In genomic region chr11:57475119-57475518, GRCm38 (mm10) we compare ENCODE assay signal across 8 mouse cellular contexts. TPM values are rescaled to one million over a fixed set of nuclear protein-coding genes. Genes with fewer than 3 reads are reported as not detected.
DNase-seq lines count a peak whose midpoint lies in the region; ATAC-seq and TF ChIP-seq lines count a peak whose summit lies in the region.

No protein-coding gene starts in this region.

- intact Hi-C loops in left cerebral cortex, postnatal 10 days (cut with DNase I): loop anchor here (2.0 to 5.0 kb wide), 2 partner anchors 304 to 457 kb away; no protein-coding TSS in a partner anchor

- TF ChIP-seq CTCF in CH12.LX (conservative IDR thresholded peaks at IDR 0.05 in 1 of 2, IDR thresholded peaks at IDR 0.05 in 1 of 2; ENCODE audit: low read depth in 2 of 2, low read length in 2 of 2): peak; percentile 46 to 87; a peak in 3 of 4 replicates

- 49% methylated on average over 6 of the region's 6 CpGs for WGBS in intestine, embryonic 14.5 days
- WGBS in intestine, embryonic 15.5 days: 46% methylated on average over 6 of the region's 6 CpGs
- WGBS in neural tube, embryonic 11.5 days: 58% methylated on average over 6 of the region's 6 CpGs

- peaks cover 5% of the 10 kb centered on the region; the same call in 1 of the 2 replicates for H3K36me3 ChIP-seq in intestine, embryonic 14.5 days (ENCODE audit: control insufficient read depth, insufficient read depth, low read length)
- no peaks in the 10 kb centered on the region for H3K36me3 ChIP-seq in intestine, embryonic 15.5 days
- H3K36me3 ChIP-seq in CH12.LX (replicated peaks in 1 of 2; ENCODE audit: control insufficient read depth in 1 of 2, insufficient read depth in 1 of 2, low read length in 1 of 2): peaks cover 5 to 11% of the 10 kb centered on the region in 2 experiments
- H3K36me3 ChIP-seq in neural tube, embryonic 11.5 days (ENCODE audit: control insufficient read depth, insufficient read depth, low read length): no peaks in the 10 kb centered on the region

- H3K27ac ChIP-seq in intestine, embryonic 14.5 days (ENCODE audit: low read depth): no peak overlapping the region
- no peak overlapping the region for H3K27ac ChIP-seq in intestine, embryonic 15.5 days
- H3K27ac ChIP-seq in CH12.LX (ENCODE audit: insufficient read depth, low read depth): no peak overlapping the region
- no peak overlapping the region for H3K27ac ChIP-seq in neural tube, embryonic 11.5 days (ENCODE audit: low read depth, low read length)

- dilution Hi-C loops in CH12.LX (cut with MboI; ENCODE audit: extremely low pct_ligation_motif_present, extremely low pct_unique_long_range_greater_than_20kb, low sequenced_read_pairs): no loop called here

- no peak for TF ChIP-seq EP300 in CH12.LX (IDR thresholded peaks at IDR 0.05; ENCODE audit: low read length)

- peak; percentile 64 for DNase-seq in intestine, embryonic 14.5 days (ENCODE audit: low spot score)
- DNase-seq in CH12.LX (ENCODE audit: extremely low read depth): peak; percentile 37
- peak; percentile 11 for DNase-seq in Muller cell, postnatal 12 days (ENCODE audit: inconsistent ontology term)
- peak; percentile 74 for DNase-seq in embryo, embryonic 10.5 days (ENCODE audit: low spot score)
- DNase-seq in left cerebral cortex, postnatal 10 days (ENCODE audit: extremely low spot score in 1 of 2, low spot score in 2 of 2): peak; percentile 44 to 61
- peak; percentile 49 for DNase-seq in neural tube, embryonic 11.5 days (ENCODE audit: low spot score)

- H3K79me2 ChIP-seq in CH12.LX (replicated peaks; ENCODE audit: control insufficient read depth, extremely low read depth, insufficient read depth, poor library complexity, severe bottlenecking): no peaks in the 10 kb centered on the region

- no peak overlapping the region for H3K4me2 ChIP-seq in intestine, embryonic 14.5 days (ENCODE audit: low read length)
- no peak overlapping the region for H3K4me2 ChIP-seq in intestine, embryonic 15.5 days (replicated peaks)
- H3K4me2 ChIP-seq in CH12.LX (ENCODE audit: insufficient read depth, low read depth, poor library complexity, severe bottlenecking): no peak overlapping the region
- H3K4me2 ChIP-seq in neural tube, embryonic 11.5 days (ENCODE audit: low read depth): no peak overlapping the region

- no peaks in the 10 kb centered on the region for H3K4me1 ChIP-seq in intestine, embryonic 14.5 days (replicated peaks; ENCODE audit: control insufficient read depth, insufficient read depth, low read length)
- H3K4me1 ChIP-seq in intestine, embryonic 15.5 days (replicated peaks): no peaks in the 10 kb centered on the region
- no peaks in the 10 kb centered on the region for H3K4me1 ChIP-seq in CH12.LX (ENCODE audit: control insufficient read depth in 1 of 2, insufficient read depth in 2 of 2)
- H3K4me1 ChIP-seq in neural tube, embryonic 11.5 days (ENCODE audit: control insufficient read depth, insufficient read depth, low read length): no peaks in the 10 kb centered on the region

- no peaks in the 10 kb centered on the region for H3K9me3 ChIP-seq in intestine, embryonic 14.5 days (ENCODE audit: control insufficient read depth, low read length)
- H3K9me3 ChIP-seq in intestine, embryonic 15.5 days: no peaks in the 10 kb centered on the region
- no peaks in the 10 kb centered on the region for H3K9me3 ChIP-seq in CH12.LX (replicated peaks; ENCODE audit: low read length)
- H3K9me3 ChIP-seq in neural tube, embryonic 11.5 days (ENCODE audit: control insufficient read depth, low read length): no peaks in the 10 kb centered on the region

- no peak for ATAC-seq in intestine, embryonic 14.5 days (replicated peaks; ENCODE audit: low FRiP score, low TSS enrichment, low read depth)
- no peak for ATAC-seq in intestine, embryonic 15.5 days
- ATAC-seq in neural tube, embryonic 11.5 days (ENCODE audit: insufficient read depth, low FRiP score, low TSS enrichment): no peak
- no peak for ATAC-seq in activated CD4-positive, CD25-positive, alpha-beta regulatory T cell, adult 4 months

- H3K4me3 ChIP-seq in intestine, embryonic 14.5 days (ENCODE audit: low read depth, low read length): no peak overlapping the region
- H3K4me3 ChIP-seq in intestine, embryonic 15.5 days (replicated peaks): no peak overlapping the region
- H3K4me3 ChIP-seq in CH12.LX (replicated peaks in 1 of 3; ENCODE audit: low read depth in 2 of 3, low read length in 2 of 3, poor library complexity in 1 of 3): no peak overlapping the region
- H3K4me3 ChIP-seq in neural tube, embryonic 11.5 days (ENCODE audit: low read depth, low read length): no peak overlapping the region

- in situ Hi-C loops in CH12.LX (cut with MboI; ENCODE audit: low pct_ligation_motif_present, low pct_unique_long_range_greater_than_20kb, low sequenced_read_pairs): loop anchor here (10.0 kb wide), 1 partner anchor 310 kb away; no protein-coding TSS in a partner anchor

- H3K27me3 ChIP-seq in intestine, embryonic 14.5 days (replicated peaks; ENCODE audit: control insufficient read depth, insufficient read depth, low read length): no peaks in the 10 kb centered on the region
- H3K27me3 ChIP-seq in intestine, embryonic 15.5 days (replicated peaks): no peaks in the 10 kb centered on the region
- H3K27me3 ChIP-seq in CH12.LX (replicated peaks): peaks cover 35% of the 10 kb centered on the region
- no peaks in the 10 kb centered on the region for H3K27me3 ChIP-seq in neural tube, embryonic 11.5 days (ENCODE audit: control insufficient read depth, insufficient read depth, low read length)

- no peak overlapping the region for H3K9ac ChIP-seq in intestine, embryonic 14.5 days (ENCODE audit: low read length)
- H3K9ac ChIP-seq in intestine, embryonic 15.5 days: no peak overlapping the region
- no peak overlapping the region for H3K9ac ChIP-seq in CH12.LX (ENCODE audit: insufficient read depth, low read depth)
- no peak overlapping the region for H3K9ac ChIP-seq in neural tube, embryonic 11.5 days (ENCODE audit: low read length)

- no peak for TF ChIP-seq POLR2A in CH12.LX (IDR thresholded peaks at IDR 0.05; ENCODE audit: low read depth, low read length)

- TF ChIP-seq RAD21 in CH12.LX (IDR thresholded peaks at IDR 0.05; ENCODE audit: low read depth, low read length): peak; percentile 81

TF ChIP-seq in CH12.LX, 34 proteins besides CTCF, POLR2A, EP300 and RAD21:
- peak; percentile 25; the same call in 1 of the 2 replicates for TF ChIP-seq IRF4 (IDR thresholded peaks at IDR 0.05; ENCODE audit: low read depth, low read length)
- TF ChIP-seq MAZ (IDR thresholded peaks at IDR 0.05; ENCODE audit: low read depth, low read length): 0 out of 2 replicates have a peak, but pooled peaks have one; percentile 33
- TF ChIP-seq ZC3H11A (IDR thresholded peaks at IDR 0.05; ENCODE audit: low read depth, low read length): peak; percentile 34
- TF ChIP-seq MAX (IDR thresholded peaks at IDR 0.05; ENCODE audit: low read length): 0 out of 2 replicates have a peak, but pooled peaks have one; percentile 41
- no peak for TF ChIP-seq GABPA (IDR thresholded peaks at IDR 0.05; ENCODE audit: insufficient replicate concordance, low read depth, low read length)
- TF ChIP-seq MEF2A (IDR thresholded peaks at IDR 0.05; ENCODE audit: borderline replicate concordance, low read depth, low read length): peak; percentile 26; the same call in 1 of the 2 replicates
- TF ChIP-seq CHD2 (IDR thresholded peaks at IDR 0.05; ENCODE audit: low read length): no peak
- TF ChIP-seq E2F4 (IDR thresholded peaks at IDR 0.05; ENCODE audit: insufficient replicate concordance, low read depth, low read length): no peak
- no peak for TF ChIP-seq ZKSCAN1 (IDR thresholded peaks at IDR 0.05; ENCODE audit: borderline replicate concordance, low read depth, low read length)
- no peak for TF ChIP-seq HCFC1 (IDR thresholded peaks at IDR 0.05; ENCODE audit: low read depth, low read length)
- TF ChIP-seq MYC (IDR thresholded peaks at IDR 0.05; ENCODE audit: low read depth, low read length): no peak
- TF ChIP-seq SIN3A (IDR thresholded peaks at IDR 0.05; ENCODE audit: low read length): 0 out of 2 replicates have a peak, but pooled peaks have one; percentile 39
- peak; percentile 79 for TF ChIP-seq SMC3 (IDR thresholded peaks at IDR 0.05; ENCODE audit: low read depth, low read length)
- 0 out of 2 replicates have a peak, but pooled peaks have one; percentile 49 for TF ChIP-seq NELFE (IDR thresholded peaks at IDR 0.05; ENCODE audit: low read depth, low read length)
TF ChIP-seq in CH12.LX: peak in this region for 8.

RNA-seq across cellular contexts. Expression of gene Fam114a2, which starts 43.3 kb away (rescaled TPM):
- 54.9 and 60.1 TPM in 2 replicates for polyA plus RNA-seq in intestine, embryonic 14.5 days (2014; fragmentation: Nextera tagmentation; extraction: Ambion mirVana)
- polyA plus RNA-seq in intestine, embryonic 15.5 days (2015; fragmentation: Nextera tagmentation; extraction: Ambion mirVana): 81.4 and 83.0 TPM in 2 replicates
- total RNA-seq in CH12.LX (2012; rRNA removed): 42.0 and 54.3 TPM in 2 replicates
- total RNA-seq in CH12.LX (2014; rRNA removed): 65.9 and 66.4 TPM in 2 replicates
- polyA plus RNA-seq in CH12.LX (2012; ENCODE audit: insufficient read length, low read depth): 47.9 and 49.8 TPM in 2 replicates
- 10 to 100 TPM; 25.2 to 29.2 TPM for total RNA-seq in left cerebral cortex, postnatal 10 days (2021)
- 52.3 and 59.1 TPM in 2 replicates for polyA plus RNA-seq in neural tube, embryonic 11.5 days (2014; fragmentation: Nextera tagmentation; extraction: Ambion mirVana)
- 100 to 1,000 TPM in 1 of 2 experiments, 10 to 100 TPM in 1; 54.6 to 103 TPM for polyA plus RNA-seq in activated CD4-positive, CD25-positive, alpha-beta regulatory T cell, adult 4 months (2017; shearing (Covaris generic))

RNA-seq across cellular contexts. Expression of gene Mfap3, which starts 43.3 kb away (rescaled TPM):
- polyA plus RNA-seq in intestine, embryonic 14.5 days (2014; fragmentation: Nextera tagmentation; extraction: Ambion mirVana): 42.8 and 46.2 TPM in 2 replicates
- polyA plus RNA-seq in intestine, embryonic 15.5 days (2015; fragmentation: Nextera tagmentation; extraction: Ambion mirVana): 33.5 and 39.5 TPM in 2 replicates
- 22.6 TPM in 2 replicates for total RNA-seq in CH12.LX (2012; rRNA removed)
- total RNA-seq in CH12.LX (2014; rRNA removed): 25.0 and 27.0 TPM in 2 replicates
- 28.5 and 32.2 TPM in 2 replicates for polyA plus RNA-seq in CH12.LX (2012; ENCODE audit: insufficient read length, low read depth)
- 10 to 100 TPM; 35.0 to 35.3 TPM for total RNA-seq in left cerebral cortex, postnatal 10 days (2021)
- polyA plus RNA-seq in neural tube, embryonic 11.5 days (2014; fragmentation: Nextera tagmentation; extraction: Ambion mirVana): 56.4 and 58.0 TPM in 2 replicates
- 10 to 100 TPM; 32.1 to 36.8 TPM for polyA plus RNA-seq in activated CD4-positive, CD25-positive, alpha-beta regulatory T cell, adult 4 months (2017; shearing (Covaris generic))

Comparison
In these comparisons a context has a peak if more than half of its experiments do, and no peak if none do; other contexts are left out.
1. DNase-seq: peak in every context shown above with its lines; median percentile 74 in embryo, embryonic 10.5 days; 64 in intestine, embryonic 14.5 days; 52 in left cerebral cortex, postnatal 10 days; 49 in neural tube, embryonic 11.5 days; 37 in CH12.LX; 11 in Muller cell, postnatal 12 days.